Mouse (Mus musculus) thymus, postnatal 4 days (tissue): ENCODE measurements around the gene Olfr25.

Experiments used
- DNase-seq: peaks from one replicate; pipeline ENCODE4 v3.0.0; 2021

Gene Olfr25

DNA sequence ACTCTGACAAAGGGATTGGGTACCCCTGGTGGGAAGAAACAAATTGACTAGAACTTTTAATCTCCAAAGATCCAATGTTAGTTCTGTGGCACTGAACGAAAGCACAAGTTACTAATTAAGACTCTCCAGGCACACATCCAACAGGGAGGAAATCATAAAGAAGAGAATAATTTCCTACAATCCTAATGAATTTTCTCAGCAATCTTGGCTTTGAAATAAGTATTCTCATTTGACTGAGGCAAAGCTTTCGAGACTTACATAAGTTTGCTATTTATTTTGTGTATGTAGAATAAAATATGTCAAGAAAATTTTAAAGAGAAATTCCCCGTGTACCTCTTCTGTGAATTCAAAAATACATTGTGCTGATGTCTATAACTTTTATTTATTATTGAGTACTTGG is at the start of gene Olfr25:
Gene Olfr25 (plus strand): TSS at position 301 of the 400 bp plus-strand sequence.
- DNase-seq = no peak

DNA sequence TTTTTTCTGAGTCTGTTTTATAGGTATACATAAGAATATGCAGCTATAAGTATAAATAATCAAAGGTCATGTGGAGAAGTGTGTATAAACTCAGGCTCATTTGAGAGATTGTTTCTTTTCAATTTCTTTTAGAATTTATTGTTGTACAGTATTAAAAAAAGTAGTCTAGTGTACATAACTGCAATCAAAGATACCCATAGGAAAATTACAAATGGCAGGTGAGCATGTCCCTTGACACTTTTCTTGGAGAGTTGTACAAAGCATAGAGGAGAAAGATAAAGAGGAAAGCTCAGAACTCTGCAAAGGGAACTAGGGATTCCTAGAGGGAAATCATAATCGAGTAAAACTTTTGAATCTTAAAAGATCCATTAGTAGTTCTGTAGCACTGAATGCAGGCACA is 38.1 kb upstream of the Olfr25 start, which contains the start of gene Olfr896-ps1:
Gene Olfr896-ps1 (plus strand): TSS at position 301 of the 400 bp plus-strand sequence.
- no peak for DNase-seq

DNA sequence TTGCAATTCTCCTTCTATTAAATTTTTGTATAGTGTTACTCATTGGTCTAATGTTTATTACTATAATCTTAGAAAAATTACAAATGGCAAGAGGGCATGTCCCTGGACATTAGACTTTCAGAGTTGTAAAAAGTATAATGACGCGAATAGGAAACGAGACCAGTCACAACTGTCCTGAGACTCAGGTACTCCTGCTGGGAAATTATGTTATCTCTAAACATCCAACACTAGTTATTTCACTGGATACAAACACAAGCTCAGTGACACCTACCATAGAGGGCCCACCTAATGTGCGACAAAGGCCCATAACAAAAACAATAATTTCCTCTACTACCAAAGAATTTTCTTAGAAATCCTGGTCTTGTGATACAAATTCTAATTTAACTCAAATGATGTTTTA is 19.3 kb downstream of the Olfr25 start, which contains the start of gene Olfr898:
Gene Olfr898 (plus strand): TSS at position 301 of the 400 bp plus-strand sequence.
- no peak for DNase-seq

DNA sequence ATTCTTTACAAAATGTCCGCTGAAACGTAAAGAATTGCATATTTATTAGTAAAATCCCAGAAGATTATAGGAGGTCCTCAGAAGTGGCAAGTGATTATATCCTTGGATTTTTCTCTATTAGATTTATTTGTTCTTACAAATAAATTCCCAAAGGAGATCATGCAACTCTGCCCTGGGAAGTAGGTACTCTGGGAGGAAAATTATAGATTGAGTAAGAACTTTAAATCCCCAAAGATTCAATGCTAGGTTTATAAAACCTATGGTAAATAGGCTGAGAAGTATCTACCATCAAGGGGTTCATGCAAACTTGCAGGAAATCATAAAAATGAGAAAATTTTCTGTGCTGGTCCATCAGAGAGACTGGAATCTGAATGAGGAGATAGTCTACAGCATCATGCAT is 37.7 kb downstream of the Olfr25 start, which contains the start of gene Olfr250:
Gene Olfr250 (plus strand): TSS at position 301 of the 400 bp plus-strand sequence.
- DNase-seq = no peak

DNA sequence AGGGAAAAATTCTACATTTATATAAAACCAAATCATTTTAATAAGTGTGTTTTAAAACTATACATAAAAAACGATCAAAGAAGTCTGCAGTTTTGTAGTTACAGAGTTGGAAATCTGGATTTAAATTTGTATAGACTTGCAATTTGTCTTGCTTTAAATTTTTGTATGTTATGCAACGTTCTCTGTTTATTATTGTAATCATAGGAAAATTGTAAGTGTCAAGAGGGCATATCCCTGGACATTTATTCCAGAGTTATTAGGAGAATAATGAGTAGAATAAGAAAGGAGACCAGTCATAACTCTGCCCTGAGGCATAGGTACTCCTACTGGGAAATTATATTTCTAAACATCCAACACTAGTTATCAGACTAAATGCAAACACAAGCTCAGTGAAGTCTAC is 47.9 kb downstream of the Olfr25 start, which contains the start of gene Olfr251:
Gene Olfr251 (plus strand): TSS at position 301 of the 400 bp plus-strand sequence.
- DNase-seq = no peak
